13 mouse cellular contexts compared by ENCODE assay signal in the genomic region with DNA sequence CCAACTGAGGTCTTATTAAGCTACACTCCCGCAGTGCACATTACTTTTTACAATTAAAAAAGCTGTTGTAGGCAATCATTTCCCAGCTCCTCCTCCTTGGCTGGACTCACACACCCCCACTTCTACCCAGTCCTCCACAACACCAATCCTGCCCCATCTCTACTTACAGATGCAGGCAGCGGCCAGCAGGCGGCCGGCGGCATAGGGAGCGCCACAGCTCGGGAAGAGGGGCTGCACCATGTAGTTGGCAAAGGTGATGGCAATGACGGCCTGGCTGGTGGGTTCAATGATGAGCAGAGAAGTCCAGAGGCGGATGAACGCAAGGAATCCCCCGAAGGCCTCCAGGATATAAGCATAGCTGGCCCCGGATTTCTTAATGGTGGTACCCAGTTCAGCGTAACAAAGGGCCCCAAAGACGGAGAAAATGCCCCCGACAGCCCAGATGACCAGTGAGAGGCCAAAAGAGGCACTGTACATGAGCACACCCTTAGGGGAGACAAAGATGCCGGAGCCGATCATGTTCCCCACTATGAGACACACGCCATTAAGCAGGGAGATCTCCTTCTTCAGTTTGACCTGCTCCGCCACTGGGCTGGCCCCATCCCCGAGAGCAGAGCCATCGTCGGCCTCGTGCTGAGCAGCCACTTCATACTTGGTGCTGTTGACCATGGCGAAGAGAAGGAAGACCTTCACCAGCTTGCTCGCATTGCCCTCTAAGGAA. TPM values are rescaled to one million over a fixed set of nuclear protein-coding genes. Genes with fewer than 3 reads are reported as not detected.
DNase-seq lines count a peak whose midpoint lies in the region; ATAC-seq lines count a peak whose summit lies in the region.
"Had no signal": no experiment of that assay in that cellular context is flagged by ENCODE, and none has a peak within 500 bp of the region (broad histone marks: within the 10 kb centered on the region; RNA-seq: fewer than 3 reads in every experiment).

No protein-coding gene starts in this region.

- ATAC-seq in heart, embryonic 14.5 days (ENCODE audit: insufficient number of reproducible peaks, insufficient read depth, low FRiP score, low read depth): no peak
- ATAC-seq in embryonic facial prominence, embryonic 11.5 days (replicated peaks; ENCODE audit: insufficient number of reproducible peaks, low FRiP score, low TSS enrichment, low read depth): no peak
- no peak for ATAC-seq in liver, embryonic 11.5 days (replicated peaks; ENCODE audit: low FRiP score)
- ATAC-seq: inflammation-experienced regulatory T-cells, adult 6 months had no signal

- no peak overlapping the region for H3K27ac ChIP-seq in heart, embryonic 14.5 days (replicated peaks in 1 of 2; ENCODE audit: control insufficient read depth in 1 of 2, insufficient read depth in 1 of 2, low read depth in 2 of 2, low read length in 2 of 2)
- no peak overlapping the region for H3K27ac ChIP-seq in embryonic facial prominence, embryonic 11.5 days (replicated peaks; ENCODE audit: low read depth, low read length)
- no peak overlapping the region for H3K27ac ChIP-seq in liver, embryonic 11.5 days (ENCODE audit: low read depth, low read length)
- H3K27ac ChIP-seq in limb, embryonic 10.5 days: no peak overlapping the region; the same call in 1 of the 2 replicates

- 84% methylated on average over 25 of the region's 25 CpGs for WGBS in heart, embryonic 14.5 days
- 80% methylated on average over 25 of the region's 25 CpGs for WGBS in embryonic facial prominence, embryonic 11.5 days
- 84% methylated on average over 25 of the region's 25 CpGs for WGBS in liver, embryonic 11.5 days
- 86% methylated on average over 25 of the region's 25 CpGs for WGBS in limb, embryonic 10.5 days

- H3K4me2 ChIP-seq in heart, embryonic 14.5 days (ENCODE audit: low read length): peak overlapping the region; percentile 45
- no peak overlapping the region for H3K4me2 ChIP-seq in embryonic facial prominence, embryonic 11.5 days (ENCODE audit: low read depth, low read length)
- peak overlapping the region; percentile 54 for H3K4me2 ChIP-seq in liver, embryonic 11.5 days

- H3K36me3 ChIP-seq in heart, embryonic 14.5 days (ENCODE audit: control insufficient read depth, insufficient read depth, low read length): no peaks in the 10 kb centered on the region
- H3K36me3 ChIP-seq in embryonic facial prominence, embryonic 11.5 days (replicated peaks; ENCODE audit: control insufficient read depth, insufficient read depth, low read depth, low read length): no peaks in the 10 kb centered on the region
- H3K36me3 ChIP-seq in liver, embryonic 11.5 days (ENCODE audit: control insufficient read depth, insufficient read depth, low read length): no peaks in the 10 kb centered on the region
- no peaks in the 10 kb centered on the region for H3K36me3 ChIP-seq in limb, embryonic 10.5 days

- no peaks in the 10 kb centered on the region for H3K9me3 ChIP-seq in heart, embryonic 14.5 days (ENCODE audit: control insufficient read depth, low read length)
- no peaks in the 10 kb centered on the region for H3K9me3 ChIP-seq in embryonic facial prominence, embryonic 11.5 days (replicated peaks; ENCODE audit: control insufficient read depth, low read length)
- H3K9me3 ChIP-seq in liver, embryonic 11.5 days (ENCODE audit: control insufficient read depth, low read length): no peaks in the 10 kb centered on the region
- no peaks in the 10 kb centered on the region for H3K9me3 ChIP-seq in limb, embryonic 10.5 days (replicated peaks)

- DNase-seq in heart, adult 18-20 months: no peak
- DNase-seq in A20 (ENCODE audit: low read depth, low spot score): peak; percentile 83
- peak; percentile 21 for DNase-seq in embryonic facial prominence, embryonic 11.5 days (ENCODE audit: low spot score)
- DNase-seq in liver, embryonic 11.5 days (ENCODE audit: low spot score): no peak
- no peak for DNase-seq in limb, embryonic 10.5 days (ENCODE audit: low spot score)
- DNase-seq in spleen, postnatal 4 days (ENCODE audit: low spot score in 2 of 2): no peak
- DNase-seq in adipocyte (ENCODE audit: low spot score): no peak
- DNase-seq: adrenal gland, adult 8-10 months; cerebellum, postnatal 25 days; right cerebral cortex, postnatal 25 days had no signal

- peaks cover 14% of the 10 kb centered on the region in 2 experiments for H3K4me1 ChIP-seq in heart, embryonic 14.5 days (ENCODE audit: control insufficient read depth in 2 of 2, insufficient read depth in 2 of 2, low read length in 2 of 2)
- H3K4me1 ChIP-seq in embryonic facial prominence, embryonic 11.5 days (ENCODE audit: control insufficient read depth, insufficient read depth, low read length): no peaks in the 10 kb centered on the region
- peaks cover 11% of the 10 kb centered on the region for H3K4me1 ChIP-seq in liver, embryonic 11.5 days (replicated peaks; ENCODE audit: control insufficient read depth, insufficient read depth, low read length)
- peaks cover 20% of the 10 kb centered on the region for H3K4me1 ChIP-seq in limb, embryonic 10.5 days

- H3K9ac ChIP-seq in heart, embryonic 14.5 days (ENCODE audit: low read length): no peak overlapping the region
- H3K9ac ChIP-seq in embryonic facial prominence, embryonic 11.5 days (replicated peaks; ENCODE audit: low read length): no peak overlapping the region
- H3K9ac ChIP-seq in liver, embryonic 11.5 days (ENCODE audit: low read depth, low read length): no peak overlapping the region

- H3K27me3 ChIP-seq in heart, embryonic 14.5 days (ENCODE audit: control insufficient read depth, insufficient read depth, low read length): no peaks in the 10 kb centered on the region
- H3K27me3 ChIP-seq in embryonic facial prominence, embryonic 11.5 days (ENCODE audit: control insufficient read depth, insufficient read depth, low read length): no peaks in the 10 kb centered on the region
- no peaks in the 10 kb centered on the region for H3K27me3 ChIP-seq in liver, embryonic 11.5 days (replicated peaks; ENCODE audit: control insufficient read depth, insufficient read depth, low read length)
- H3K27me3 ChIP-seq in limb, embryonic 10.5 days (ENCODE audit: low read depth, poor library complexity, severe bottlenecking): no peaks in the 10 kb centered on the region

- H3K4me3 ChIP-seq in heart, embryonic 14.5 days (ENCODE audit: control insufficient read depth in 1 of 2, insufficient read depth in 1 of 2, low read depth in 1 of 2, low read length in 2 of 2): no peak overlapping the region
- no peak overlapping the region for H3K4me3 ChIP-seq in embryonic facial prominence, embryonic 11.5 days (ENCODE audit: low read depth, low read length)
- no peak overlapping the region for H3K4me3 ChIP-seq in liver, embryonic 11.5 days (ENCODE audit: low read depth, low read length)
- H3K4me3 ChIP-seq in limb, embryonic 10.5 days: no peak overlapping the region
- H3K4me3 ChIP-seq: myocyte had no signal

RNA-seq across cellular contexts. Expression of gene Slc7a7, which starts 9.1 kb away (rescaled TPM):
- polyA plus RNA-seq in heart, embryonic 14.5 days (2014; fragmentation: Nextera tagmentation; extraction: Ambion mirVana): 10.0 and 10.9 TPM in 2 replicates
- total RNA-seq in heart, adult 18-20 months (2021): 1 to 10 TPM; 4.8 to 6.5 TPM
- 2.9 and 4.6 TPM in 2 replicates for polyA plus RNA-seq in embryonic facial prominence, embryonic 11.5 days (2014; fragmentation: Nextera tagmentation; extraction: Ambion mirVana)
- 8.3 and 10.0 TPM in 2 replicates for polyA plus RNA-seq in liver, embryonic 11.5 days (2014; fragmentation: Nextera tagmentation; extraction: Ambion mirVana)
- polyA plus RNA-seq in limb, embryonic 10.5 days (2016; fragmentation: Nextera tagmentation; extraction: Ambion mirVana): 2.3 and 3.1 TPM in 2 replicates

RNA-seq across cellular contexts. Expression of gene Mrpl52, which starts 18.2 kb away (rescaled TPM):
- 266 and 307 TPM in 2 replicates for polyA plus RNA-seq in heart, embryonic 14.5 days (2014; fragmentation: Nextera tagmentation; extraction: Ambion mirVana)
- 100 to 1,000 TPM; 122 to 150 TPM for total RNA-seq in heart, adult 18-20 months (2021)
- polyA plus RNA-seq in embryonic facial prominence, embryonic 11.5 days (2014; fragmentation: Nextera tagmentation; extraction: Ambion mirVana): 214 and 235 TPM in 2 replicates
- polyA plus RNA-seq in liver, embryonic 11.5 days (2014; fragmentation: Nextera tagmentation; extraction: Ambion mirVana): 309 and 329 TPM in 2 replicates
- 198 and 219 TPM in 2 replicates for polyA plus RNA-seq in limb, embryonic 10.5 days (2016; fragmentation: Nextera tagmentation; extraction: Ambion mirVana)

RNA-seq across cellular contexts. Expression of gene Mmp14, which starts 22.9 kb away (rescaled TPM):
- polyA plus RNA-seq in heart, embryonic 14.5 days (2014; fragmentation: Nextera tagmentation; extraction: Ambion mirVana): 100 and 115 TPM in 2 replicates
- total RNA-seq in heart, adult 18-20 months (2021): 10 to 100 TPM; 12.4 to 15.3 TPM
- 91.1 and 93.2 TPM in 2 replicates for polyA plus RNA-seq in embryonic facial prominence, embryonic 11.5 days (2014; fragmentation: Nextera tagmentation; extraction: Ambion mirVana)
- polyA plus RNA-seq in liver, embryonic 11.5 days (2014; fragmentation: Nextera tagmentation; extraction: Ambion mirVana): 56.6 and 57.6 TPM in 2 replicates
- 68.3 and 84.7 TPM in 2 replicates for polyA plus RNA-seq in limb, embryonic 10.5 days (2016; fragmentation: Nextera tagmentation; extraction: Ambion mirVana)

RNA-seq across cellular contexts. Expression of gene Oxa1l, which starts 47.9 kb away (rescaled TPM):
- polyA plus RNA-seq in heart, embryonic 14.5 days (2014; fragmentation: Nextera tagmentation; extraction: Ambion mirVana): 73.4 and 82.3 TPM in 2 replicates
- 10 to 100 TPM; 82.6 to 90.6 TPM for total RNA-seq in heart, adult 18-20 months (2021)
- 46.2 and 49.9 TPM in 2 replicates for polyA plus RNA-seq in embryonic facial prominence, embryonic 11.5 days (2014; fragmentation: Nextera tagmentation; extraction: Ambion mirVana)
- 42.3 and 46.7 TPM in 2 replicates for polyA plus RNA-seq in liver, embryonic 11.5 days (2014; fragmentation: Nextera tagmentation; extraction: Ambion mirVana)
- polyA plus RNA-seq in limb, embryonic 10.5 days (2016; fragmentation: Nextera tagmentation; extraction: Ambion mirVana): 60.5 and 63.1 TPM in 2 replicates

RNA-seq across cellular contexts. Expression of gene Lrp10, which starts 55.4 kb away (rescaled TPM):
- polyA plus RNA-seq in heart, embryonic 14.5 days (2014; fragmentation: Nextera tagmentation; extraction: Ambion mirVana): 40.6 and 47.8 TPM in 2 replicates
- 10 to 100 TPM; 40.0 to 47.8 TPM for total RNA-seq in heart, adult 18-20 months (2021)
- 13.9 and 16.2 TPM in 2 replicates for polyA plus RNA-seq in embryonic facial prominence, embryonic 11.5 days (2014; fragmentation: Nextera tagmentation; extraction: Ambion mirVana)
- 38.6 and 41.3 TPM in 2 replicates for polyA plus RNA-seq in liver, embryonic 11.5 days (2014; fragmentation: Nextera tagmentation; extraction: Ambion mirVana)
- polyA plus RNA-seq in limb, embryonic 10.5 days (2016; fragmentation: Nextera tagmentation; extraction: Ambion mirVana): 23.9 and 24.4 TPM in 2 replicates

Comparison
In these comparisons a context has a peak if more than half of its experiments do, and no peak if none do; other contexts are left out.
1. DNase-seq: peak in A20 (single experiment) and embryonic facial prominence, embryonic 11.5 days (single experiment); none in heart, adult 18-20 months (0 of 2), liver, embryonic 11.5 days (single experiment), limb, embryonic 10.5 days (single experiment), spleen, postnatal 4 days (0 of 2) and adipocyte (single experiment).